Mouse (Mus musculus) adrenal gland, adult 8-10 months (tissue): ENCODE measurements around the gene Aim2. TPM values are rescaled to one million over a fixed set of nuclear protein-coding genes. Genes with fewer than 3 reads are reported as not detected.

Experiments used
- DNase-seq: peaks from one replicate; pipeline ENCODE4 v3.0.0; 2022
- total RNA-seq, 4 experiments: library from RNA; stranded (reverse); gene quantifications; 2 replicates each; pipeline ENCODE4 v1.2.4; 2022

Gene Aim2
- total RNA-seq, 4 experiments from 2014 or later = 1.4 to 3.3 (median 1.9) TPM

DNA sequence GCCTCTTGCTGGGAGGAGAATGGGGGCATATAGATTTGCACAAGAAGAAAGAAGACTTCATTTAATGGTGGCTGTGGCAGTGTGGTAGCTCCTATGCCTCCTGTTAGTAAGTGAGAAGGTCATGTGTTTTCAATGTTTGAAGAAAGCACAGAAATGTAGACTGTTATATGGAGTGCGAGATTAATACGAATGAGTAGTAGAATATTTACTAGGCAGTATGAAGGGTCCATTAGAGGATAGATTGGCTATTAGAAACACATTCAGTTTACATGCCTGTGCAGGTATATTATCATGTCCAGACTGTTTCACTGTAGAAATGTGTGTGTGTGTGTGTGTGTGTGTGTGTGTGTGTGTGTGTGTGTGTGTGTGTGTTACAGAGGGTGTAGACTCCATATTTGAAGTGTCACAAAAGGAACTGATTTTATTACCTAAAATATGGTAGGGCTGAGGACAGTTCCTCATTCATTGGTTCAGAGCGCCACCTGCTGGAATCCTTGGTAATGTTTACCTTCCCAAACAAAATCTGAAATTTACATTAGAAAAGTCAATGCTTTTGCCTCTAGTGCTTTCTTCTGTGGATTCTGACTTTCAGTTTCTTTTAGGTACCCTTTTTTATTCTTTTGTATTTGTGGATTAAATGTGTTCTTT is 47.8 kb downstream of the Aim2 start:
- DNase-seq = no peak

DNA sequence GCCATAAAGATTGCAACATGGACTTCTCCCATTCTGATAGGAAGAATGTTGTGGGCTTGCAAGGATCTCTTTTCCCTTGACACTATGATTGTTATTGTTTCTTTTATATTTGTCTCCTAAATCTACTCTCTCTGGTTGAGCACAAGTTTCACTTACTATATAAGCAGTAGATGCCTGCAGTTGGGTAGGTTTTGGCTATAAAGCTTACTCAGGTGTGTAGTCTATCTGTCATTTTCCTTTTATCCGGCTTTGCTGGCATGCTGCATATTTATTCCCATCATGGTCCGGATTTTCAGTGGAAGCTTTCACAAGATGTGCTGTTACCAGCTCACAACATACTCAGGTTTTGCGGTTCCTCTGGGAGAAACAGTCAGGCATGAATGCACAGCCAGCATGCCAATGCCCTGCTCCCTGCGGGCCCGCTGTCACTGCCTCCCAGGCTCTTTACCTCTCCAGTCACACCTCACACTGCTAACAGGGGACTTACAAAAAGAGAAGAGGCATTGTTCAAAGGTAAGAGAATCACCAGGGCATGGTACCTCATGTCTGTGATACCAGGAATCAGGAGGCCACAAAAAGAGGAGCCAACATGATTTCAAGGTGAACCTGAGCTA is 54.1 kb downstream of the Aim2 start:
- DNase-seq = no peak

DNA sequence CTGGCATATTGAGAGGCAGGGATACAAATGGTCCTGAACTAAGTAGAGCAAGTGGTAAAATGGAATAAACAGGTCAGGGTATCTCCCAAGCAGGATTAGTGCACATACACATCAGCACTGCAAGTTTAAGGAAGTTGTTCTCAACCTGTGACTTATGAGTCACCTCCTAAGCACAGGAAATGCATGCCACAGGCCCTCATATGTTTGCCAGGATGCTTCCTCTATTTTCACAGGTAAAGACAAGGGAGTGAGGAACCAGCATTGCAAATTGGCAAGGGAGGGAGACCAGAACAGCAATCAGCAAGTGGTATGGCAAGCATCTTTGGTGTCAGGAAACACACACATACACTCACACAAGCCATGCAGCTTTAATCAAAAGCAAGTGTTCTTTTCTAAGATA is 58.4 kb downstream of the Aim2 start:
- no peak for DNase-seq

DNA sequence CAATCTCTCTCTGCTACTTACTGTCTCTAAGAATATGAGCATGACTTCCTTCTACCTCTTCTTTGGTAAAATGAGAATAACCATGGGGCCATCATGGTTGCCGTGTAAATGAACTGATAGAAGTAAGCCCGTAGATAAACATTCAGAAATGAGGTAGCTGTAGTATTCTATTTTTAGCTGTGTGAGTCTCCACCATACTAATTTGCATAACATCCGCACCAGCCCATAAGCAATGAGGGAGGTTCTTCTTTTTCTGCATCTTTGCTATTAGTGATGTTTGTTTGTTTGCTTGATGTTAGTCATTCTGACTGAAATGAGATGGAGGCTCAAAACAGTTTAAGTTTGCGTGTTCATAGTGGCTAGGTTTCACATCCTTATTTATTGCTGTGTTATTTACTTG is 61.2 kb downstream of the Aim2 start:
- no peak for DNase-seq

DNA sequence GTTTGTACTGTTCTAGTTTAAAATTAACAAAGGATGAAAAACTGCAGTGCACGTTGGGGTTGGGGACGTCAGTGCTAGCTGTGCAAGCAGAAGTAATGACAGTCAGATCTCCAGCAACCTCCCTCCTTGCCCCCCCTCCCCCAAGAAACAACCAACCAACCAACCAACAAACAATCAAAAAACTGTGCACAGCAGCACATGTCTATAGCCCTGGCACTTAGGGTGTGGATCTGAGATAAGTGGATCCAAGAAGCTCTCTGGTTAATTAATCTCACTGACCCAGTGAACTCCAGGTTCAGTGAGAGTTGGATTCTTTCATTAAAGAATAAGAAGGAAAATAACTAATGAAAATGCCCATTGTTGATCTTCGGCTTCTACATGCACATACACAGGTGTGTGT is 64.0 kb downstream of the Aim2 start:
- no peak for DNase-seq

DNA sequence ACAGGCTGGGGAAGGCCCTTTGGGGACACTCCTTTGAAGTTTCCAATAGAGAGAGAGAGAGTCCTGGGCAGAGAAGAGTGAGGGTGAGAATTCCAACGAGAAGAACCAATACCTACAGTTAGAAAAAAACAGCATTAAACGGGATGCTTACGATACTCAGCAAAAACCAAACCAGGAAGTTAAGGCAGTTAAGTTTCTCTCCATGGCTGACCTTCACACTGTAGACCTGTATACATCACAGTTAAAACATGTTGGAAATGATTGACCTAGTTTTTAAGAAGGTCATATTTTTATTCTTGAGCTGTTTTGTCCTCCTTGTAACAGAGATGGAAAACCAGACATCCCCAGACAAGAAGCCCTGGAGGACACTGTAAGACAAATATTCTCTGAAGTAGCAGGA is 67.8 kb downstream of the Aim2 start:
- no peak for DNase-seq

DNA sequence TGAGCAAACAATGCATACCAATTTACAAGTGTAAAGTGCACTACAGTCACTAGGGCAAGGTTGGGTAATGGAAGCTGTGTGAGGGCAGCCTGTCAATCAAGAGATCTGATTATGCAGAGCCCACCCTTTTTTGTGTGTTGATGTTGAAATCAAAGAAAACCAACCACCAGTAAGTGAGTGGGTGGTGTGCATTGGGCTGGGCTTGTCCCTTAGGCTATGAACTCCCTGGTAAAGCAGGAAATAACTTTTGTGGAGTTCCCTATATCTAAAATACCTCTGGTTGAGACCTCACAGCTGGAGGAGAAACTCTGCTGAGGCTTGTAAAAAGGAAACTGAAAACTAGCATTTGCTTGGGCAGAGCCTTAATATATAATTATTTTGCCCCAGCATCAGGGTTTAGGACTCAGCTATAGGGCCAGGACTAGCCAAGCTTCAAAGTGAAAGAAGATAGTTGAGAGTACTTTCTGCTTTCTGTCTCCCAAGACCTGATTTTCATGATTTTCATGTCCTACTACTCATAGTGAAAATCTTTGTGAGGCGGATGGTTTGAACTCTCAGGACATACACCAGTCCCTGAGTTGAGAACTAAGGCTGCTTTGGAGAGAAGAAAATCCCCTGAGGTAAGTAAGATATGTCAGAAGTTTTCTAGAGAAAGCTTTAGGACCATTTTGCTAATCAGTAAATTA is 68.4 kb downstream of the Aim2 start:
- no peak for DNase-seq

DNA sequence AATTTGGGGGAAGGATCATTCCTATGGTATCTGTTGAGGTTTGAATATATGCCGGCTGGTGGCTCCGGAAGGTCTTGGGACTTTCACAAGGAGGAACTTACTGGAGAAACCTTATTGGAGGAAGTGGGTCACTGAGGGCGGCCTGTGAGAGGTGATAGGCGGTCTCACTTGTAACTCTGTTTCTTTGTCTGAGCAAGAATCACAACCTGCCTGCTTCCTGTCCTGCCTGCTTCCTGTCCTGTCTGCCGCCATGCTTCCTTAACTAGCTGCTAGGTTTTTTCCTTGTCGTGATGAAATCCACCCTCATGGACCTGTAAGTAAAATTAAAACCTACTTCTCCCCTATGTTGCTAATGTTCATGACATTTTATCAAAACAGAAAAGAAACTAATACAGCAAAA is 69.7 kb downstream of the Aim2 start:
- no peak for DNase-seq

DNA sequence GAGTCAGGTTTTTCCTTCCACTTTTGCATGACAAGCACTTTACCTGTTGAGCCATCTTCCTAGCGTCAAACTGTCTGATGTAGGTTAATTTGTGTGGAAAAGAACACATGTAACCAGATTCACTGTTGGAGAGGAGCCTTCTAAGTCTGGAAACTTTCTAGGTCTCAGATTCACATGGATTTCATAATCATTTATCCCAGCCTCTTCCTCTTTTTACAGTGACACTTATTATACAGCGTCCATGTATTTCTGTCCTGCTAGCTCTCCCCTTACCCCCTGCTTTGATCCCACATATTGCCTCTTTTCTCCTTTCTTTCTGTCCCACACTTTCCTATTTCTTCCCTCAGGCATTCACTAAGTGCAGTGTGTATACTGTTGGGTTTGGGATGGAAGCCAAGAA is 75.7 kb downstream of the Aim2 start:
- DNase-seq = no peak

DNA sequence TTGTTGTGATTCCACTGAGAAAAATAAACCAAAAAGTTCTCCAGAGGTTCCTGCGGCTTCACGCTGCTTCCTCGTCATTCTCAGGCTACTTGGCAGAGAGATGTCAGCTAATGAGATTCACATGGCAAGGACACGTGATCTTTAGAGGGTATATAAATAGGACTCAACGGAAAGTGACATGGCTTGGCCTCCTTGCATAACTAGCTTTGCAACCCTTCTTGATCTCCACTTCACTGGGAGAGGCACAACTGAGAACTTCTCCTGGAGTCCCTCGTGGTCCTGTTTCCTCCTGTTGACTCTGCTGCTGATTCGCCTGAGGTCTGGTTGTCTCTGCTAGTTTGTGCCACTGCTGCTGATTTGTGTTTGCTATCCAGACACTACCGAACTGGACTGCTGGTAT is 76.7 kb downstream of the Aim2 start:
- no peak for DNase-seq

DNA sequence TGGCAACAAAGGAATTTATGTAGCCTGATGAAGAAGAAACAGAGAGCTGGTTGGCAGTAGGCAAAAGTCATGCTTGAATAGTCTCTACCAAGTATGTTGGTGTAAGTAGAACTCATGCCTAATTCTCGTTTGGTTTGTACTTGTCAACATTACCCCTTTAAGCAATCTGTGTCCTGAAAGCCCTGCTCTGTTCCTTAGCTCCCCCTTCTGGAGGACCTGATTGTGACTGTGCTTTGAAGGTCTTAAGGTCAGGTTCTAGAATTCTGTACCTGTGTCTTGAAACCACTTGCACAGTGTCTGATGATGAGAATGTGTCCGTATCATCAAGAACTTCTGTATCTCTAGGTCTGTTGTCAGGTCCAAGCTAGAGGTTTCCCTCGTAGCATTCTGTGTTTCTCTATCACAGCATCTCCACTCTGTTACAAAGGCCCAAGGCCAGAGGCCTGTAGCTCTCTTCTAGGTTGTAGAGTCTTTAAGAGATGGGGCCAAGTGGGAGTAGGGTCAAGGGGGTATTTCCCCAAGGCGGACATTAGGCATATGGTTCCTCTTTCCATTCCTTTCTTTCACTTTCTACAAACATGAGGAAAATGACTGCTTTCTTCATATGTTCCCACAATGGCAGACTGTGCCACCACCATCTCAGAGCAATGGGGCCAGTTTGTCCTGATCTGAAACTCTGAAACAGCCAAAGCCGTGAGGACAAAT is 79.5 kb downstream of the Aim2 start:
- DNase-seq = no peak

DNA sequence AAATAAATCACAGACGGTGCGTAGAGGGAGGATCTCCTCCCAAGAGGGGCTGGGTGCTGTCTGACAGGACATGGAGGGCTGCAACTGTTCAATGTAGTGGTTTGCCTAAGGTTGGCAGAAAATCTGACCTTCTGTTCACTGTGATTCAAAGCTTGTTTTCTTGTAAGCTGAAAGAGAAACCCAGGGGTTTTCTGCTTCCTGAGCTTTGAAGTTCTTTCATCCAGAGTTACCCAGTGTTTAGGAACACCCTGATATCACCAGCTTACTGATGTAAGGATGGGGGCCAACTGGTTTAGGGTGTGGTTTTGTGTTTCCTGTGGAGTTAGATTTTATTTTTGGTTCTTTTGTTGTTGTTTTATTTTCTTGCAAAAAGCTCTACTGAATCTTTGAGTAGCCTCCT is 81.7 kb downstream of the Aim2 start:
- DNase-seq = no peak

DNA sequence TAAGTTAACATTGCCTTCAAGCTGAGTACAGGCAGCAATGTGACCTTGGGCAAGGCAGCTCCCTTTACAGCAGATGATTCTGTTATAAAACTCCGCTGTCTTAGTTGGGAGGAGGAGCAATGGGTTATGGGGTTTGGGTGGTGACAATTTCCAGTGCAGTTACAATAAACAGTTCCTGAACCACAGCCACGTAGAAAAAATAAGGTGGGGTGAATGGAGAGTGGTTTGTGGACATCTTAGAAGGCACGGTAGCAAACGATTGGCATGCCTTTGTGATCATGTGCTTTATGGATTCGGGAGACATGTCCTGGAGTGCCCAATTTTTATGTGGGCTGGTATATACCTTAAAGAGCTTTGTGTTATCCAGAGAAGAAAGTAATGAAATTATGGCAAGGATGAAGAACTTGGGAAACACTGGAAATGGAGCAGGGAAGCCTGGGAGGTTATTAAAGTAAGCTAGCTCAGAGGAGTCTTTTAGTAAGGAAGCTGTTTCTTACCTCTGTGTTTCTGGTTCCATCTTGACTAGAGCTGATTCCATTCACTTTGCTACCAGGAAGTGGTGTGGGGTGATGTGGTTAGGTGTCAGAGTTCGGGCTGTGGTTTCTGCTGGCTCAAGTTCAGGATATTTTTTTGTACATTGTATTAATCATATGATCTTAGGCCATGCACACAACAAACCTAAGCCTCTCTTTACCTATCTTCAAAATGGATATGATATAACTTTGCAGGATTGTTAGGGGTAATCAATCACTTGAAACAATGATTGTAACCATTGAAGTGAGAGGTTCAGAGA is 86.7 kb downstream of the Aim2 start:
- no peak for DNase-seq

DNA sequence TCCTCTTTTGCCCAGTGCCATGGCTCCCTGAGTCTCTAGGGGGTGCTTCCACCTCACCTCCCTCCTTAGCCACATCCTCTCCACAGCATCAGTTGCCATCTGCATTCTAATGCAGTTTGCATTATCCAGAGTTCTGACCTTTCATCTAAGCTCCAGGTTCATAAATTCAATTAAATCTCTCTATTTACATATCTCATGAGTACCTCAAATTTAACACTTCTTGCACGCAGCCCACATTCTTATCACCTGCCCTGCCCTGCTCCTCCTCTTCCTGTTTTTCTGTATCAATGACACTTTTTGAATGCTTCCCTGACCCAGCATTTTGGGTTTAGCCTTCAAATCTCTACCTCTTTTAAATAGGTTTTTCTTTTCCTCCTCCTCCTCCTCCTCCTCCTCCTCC is 90.0 kb downstream of the Aim2 start:
- no peak for DNase-seq

DNA sequence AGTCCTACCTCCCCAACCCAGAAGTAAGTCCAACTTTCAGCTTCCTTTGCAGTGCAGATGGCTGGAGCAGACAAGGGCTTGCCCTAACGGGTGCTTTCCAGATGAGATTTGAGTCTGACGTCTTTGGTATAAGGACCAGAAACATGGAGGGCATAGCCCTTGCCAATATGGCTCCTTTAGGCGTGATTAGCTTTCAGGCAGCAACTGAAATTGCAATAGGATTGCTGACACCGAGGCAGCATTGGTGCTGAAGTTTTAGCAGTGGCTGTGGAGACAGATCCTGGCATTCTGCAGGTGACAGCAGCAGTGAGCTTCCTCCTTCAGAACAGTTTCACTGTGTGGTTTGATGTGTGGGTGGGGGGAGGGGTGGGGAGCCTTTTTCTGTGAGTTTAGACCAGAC is 90.5 kb downstream of the Aim2 start:
- DNase-seq = no peak

DNA sequence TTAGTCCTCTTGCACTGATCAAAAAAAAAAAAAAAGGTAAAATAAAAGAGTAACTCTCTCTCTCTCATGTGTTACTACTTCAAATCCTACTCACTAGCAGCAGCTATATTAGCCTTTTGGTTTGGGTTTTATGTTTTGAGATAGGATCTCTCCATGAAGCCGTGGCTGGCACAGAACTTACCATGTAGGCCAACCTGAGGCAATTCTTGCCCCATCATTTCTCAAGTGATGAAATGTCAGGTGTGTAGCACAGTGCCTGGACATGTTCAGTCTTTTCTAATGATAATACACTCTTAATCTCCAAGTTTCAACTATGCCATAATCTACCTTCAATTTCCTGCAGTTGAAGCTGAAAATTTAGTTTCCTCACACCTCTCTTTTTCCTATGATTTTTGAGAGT is 92.4 kb downstream of the Aim2 start:
- DNase-seq = no peak

DNA sequence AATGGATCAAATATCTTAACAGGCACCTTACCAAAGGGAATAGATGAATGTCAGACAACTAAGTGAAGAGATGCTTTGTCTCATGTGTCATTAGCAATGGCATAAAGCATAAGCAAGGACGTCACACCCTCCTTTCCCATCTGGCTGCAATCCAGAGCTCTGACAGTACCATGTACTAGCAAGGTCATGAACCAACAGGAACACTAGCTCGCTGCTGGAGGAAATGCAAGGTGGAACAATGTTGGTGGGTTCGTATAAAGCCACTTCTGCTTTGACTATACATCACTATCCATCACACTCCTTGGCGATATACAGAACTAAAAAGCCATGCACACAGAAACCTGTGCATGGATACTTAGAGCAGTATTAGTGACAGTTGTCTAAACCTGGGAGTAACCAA is 96.4 kb downstream of the Aim2 start:
- no peak for DNase-seq

DNA sequence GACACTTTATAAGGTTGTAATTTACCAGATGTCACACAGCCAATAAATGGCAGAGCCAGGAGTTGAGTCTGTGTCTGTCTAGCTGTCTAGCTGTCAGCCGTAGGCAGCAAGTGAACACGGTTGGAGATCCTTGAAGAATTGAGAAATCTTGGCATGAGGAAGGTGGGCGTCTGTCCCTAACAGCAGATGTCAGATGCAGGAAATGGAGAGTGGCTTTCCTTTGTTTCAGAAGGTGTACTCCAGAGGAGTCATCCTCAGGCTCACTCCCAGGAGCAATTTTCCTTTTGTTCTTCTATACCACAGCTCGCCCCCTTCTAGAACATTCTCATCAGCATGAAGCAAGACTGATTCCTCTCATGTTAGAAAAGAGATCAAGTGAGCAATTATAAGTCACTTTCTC is 99.9 kb downstream of the Aim2 start:
- DNase-seq = no peak

DNA sequence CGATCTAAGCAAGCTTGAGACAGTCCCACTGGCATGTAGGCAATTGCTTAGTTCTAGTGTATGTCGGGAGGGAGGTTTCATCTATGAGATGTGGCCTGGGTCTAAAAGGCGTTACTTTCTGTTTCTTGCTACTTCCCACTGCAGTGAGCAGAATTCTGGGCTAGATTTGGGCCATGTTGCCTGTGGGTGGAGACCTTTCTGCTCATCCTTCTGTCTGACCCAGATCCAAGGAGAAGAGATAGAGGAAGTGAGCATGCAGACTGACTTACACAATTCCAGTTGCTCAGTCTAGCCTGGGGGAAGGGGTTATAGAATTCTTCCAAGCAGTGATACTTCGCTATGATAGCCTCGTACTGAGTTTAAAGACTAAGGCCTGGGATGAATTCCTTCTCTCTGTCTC is 101.0 kb downstream of the Aim2 start:
- no peak for DNase-seq

DNA sequence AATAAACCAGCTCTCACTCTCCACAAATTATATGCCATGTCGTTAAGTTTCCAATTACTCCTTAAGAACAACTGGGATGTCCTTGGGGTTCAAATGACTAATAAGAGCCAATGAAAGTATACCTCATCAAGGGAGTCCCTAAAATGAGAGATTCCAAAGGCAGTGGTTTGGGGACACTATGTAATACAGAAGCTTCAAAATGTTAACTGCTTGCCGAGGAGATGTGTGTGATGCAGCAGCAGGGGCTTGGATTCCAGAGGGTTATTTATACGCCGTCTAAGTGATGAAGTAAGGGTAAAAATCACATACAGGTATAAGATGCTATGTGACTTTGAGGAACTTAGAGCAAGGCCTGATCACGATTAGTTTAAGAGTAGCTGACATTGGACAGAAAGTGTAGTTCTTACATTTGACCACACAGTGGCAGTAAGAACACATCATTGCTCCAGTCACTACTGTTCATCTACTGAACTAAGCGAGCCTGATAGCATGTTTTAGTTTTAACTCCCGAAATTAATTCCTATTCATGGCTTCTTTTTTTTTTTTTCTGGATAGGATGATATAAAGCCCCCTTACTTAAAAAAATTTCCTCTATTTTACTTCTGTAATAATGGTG is 105.6 kb downstream of the Aim2 start:
- DNase-seq = no peak

DNA sequence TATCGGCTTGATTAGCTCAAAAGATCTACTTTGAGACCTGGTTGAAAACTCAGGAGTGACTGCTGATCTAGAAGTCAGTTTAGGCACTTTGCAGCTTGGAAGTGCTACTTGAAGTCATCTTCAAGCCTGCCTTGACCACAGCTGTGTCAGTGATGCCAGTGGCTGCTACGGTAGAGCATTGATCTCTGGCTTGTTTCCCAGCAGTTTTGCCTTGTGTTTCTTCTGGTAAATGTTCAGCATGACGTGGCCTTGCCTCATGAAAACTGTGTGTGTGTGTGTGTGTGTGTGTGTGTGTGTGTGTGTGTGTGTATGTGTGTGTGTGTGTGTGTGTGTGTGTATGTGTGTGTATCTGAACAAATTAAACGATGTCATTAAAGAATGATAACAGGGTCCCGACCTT is 106.1 kb downstream of the Aim2 start:
- no peak for DNase-seq
